Mouse (Mus musculus) gastrocnemius, postnatal 4 days (tissue): ENCODE results near the gene Gm29776. TPM values are rescaled to one million over a fixed set of nuclear protein-coding genes. Genes with fewer than 3 reads are reported as not detected.
A peak's percentile ranks its signal among the peaks of the same experiment; 100 is the strongest.

Source experiments
- DNase-seq, 2 experiments: peaks; one replicate each; pipeline ENCODE4 v3.0.0; 2021 to 2022; ENCODE audit warnings: low spot score in 2 of 2, mixed read lengths in 2 of 2
- long read RNA-seq, 2 experiments: library from polyadenylated mRNA; stranded (forward); transcript quantifications; one replicate each; pipeline ENCODE4 v2.0.0; 2021
- total RNA-seq, 2 experiments: library from RNA; stranded (reverse); gene quantifications; 2 replicates each; pipeline ENCODE4 v1.2.3; 2021

The Gm29776 gene
- total RNA-seq = under 1 TPM in 1 of 2 experiments, not detected in 1; 0.16 TPM
- long read RNA-seq, experiment 1 = 0 reads
- long read RNA-seq, experiment 2 = 0 reads

- DNase-seq = no peak
Measured at GRCm38 (mm10) chr14:54698733-54699132, at the start of gene Gm29776. Gene Gm29776, minus strand, starts transcription at chr14:54698833.

GRCm38 (mm10) chr14:54746038-54746437 lies 47.4 kb upstream of the Gm29776 start:
- DNase-seq = no peak

GRCm38 (mm10) chr14:54744473-54744872 lies 45.8 kb upstream of the Gm29776 start:
- DNase-seq = no peak

- DNase-seq = peak in 1 of 2 experiments; percentile 32
Measured at GRCm38 (mm10) chr14:54742375-54742774, 43.7 kb upstream of the Gm29776 start.

GRCm38 (mm10) chr14:54741721-54742120 lies 43.1 kb upstream of the Gm29776 start:
- DNase-seq = no peak

- DNase-seq = no peak
Measured at GRCm38 (mm10) chr14:54737634-54738033, 39.0 kb upstream of the Gm29776 start.

- no peak for DNase-seq
Measured at GRCm38 (mm10) chr14:54736555-54737552, 38.2 kb upstream of the Gm29776 start.

GRCm38 (mm10) chr14:54735221-54735620 lies 36.6 kb upstream of the Gm29776 start:
- no peak for DNase-seq

GRCm38 (mm10) chr14:54734004-54734403 lies 35.4 kb upstream of the Gm29776 start:
- DNase-seq = no peak

GRCm38 (mm10) chr14:54732206-54732605 lies 33.6 kb upstream of the Gm29776 start:
- no peak for DNase-seq

GRCm38 (mm10) chr14:54730305-54730704 lies 31.7 kb upstream of the Gm29776 start:
- no peak for DNase-seq

GRCm38 (mm10) chr14:54728823-54729653 lies 30.4 kb upstream of the Gm29776 start:
- DNase-seq = no peak

GRCm38 (mm10) chr14:54727565-54727964 lies 28.9 kb upstream of the Gm29776 start:
- no peak for DNase-seq

GRCm38 (mm10) chr14:54724049-54724448 lies 25.4 kb upstream of the Gm29776 start:
- no peak for DNase-seq

GRCm38 (mm10) chr14:54721711-54722110 lies 23.1 kb upstream of the Gm29776 start:
- DNase-seq = no peak

- no peak for DNase-seq
Measured at GRCm38 (mm10) chr14:54720654-54721350, 22.2 kb upstream of the Gm29776 start.

GRCm38 (mm10) chr14:54720041-54720440 lies 21.4 kb upstream of the Gm29776 start:
- no peak for DNase-seq

GRCm38 (mm10) chr14:54715402-54715801 lies 16.8 kb upstream of the Gm29776 start:
- DNase-seq = no peak

- no peak for DNase-seq
Measured at GRCm38 (mm10) chr14:54714617-54715081, 16.0 kb upstream of the Gm29776 start.

- peak in 1 of 2 experiments; percentile 40 for DNase-seq
Measured at GRCm38 (mm10) chr14:54714121-54714520, 15.5 kb upstream of the Gm29776 start.

- DNase-seq = no peak
Measured at GRCm38 (mm10) chr14:54712861-54713260, 14.2 kb upstream of the Gm29776 start.
